Mouse (Mus musculus) neural tube, embryonic 13.5 days (tissue): Measurements from ENCODE around the gene Nod1. TPM values are rescaled to one million over a fixed set of nuclear protein-coding genes. Genes with fewer than 3 reads are reported as not detected.

Experiments
- ATAC-seq: fragments of 200-750 bp; cut with Nextera tagmentation; 2 replicates; pipeline ENCODE4 v1.8.0; 2017; ENCODE audit warnings: low read depth, mild to moderate bottlenecking, moderate TSS enrichment, moderate library complexity
- H3K27ac ChIP-seq: fragments of 300-500 bp; sonication (generic); replicated peaks from 2 replicates; pipeline ENCODE4 v1.5.1; 2015; ENCODE audit warnings: moderate library complexity, mild to moderate bottlenecking, inconsistent platforms
- H3K27me3 ChIP-seq: fragments of 300-500 bp; sonication (generic); 2 replicates; pipeline ENCODE4 v1.6.1; 2015; ENCODE audit warnings: mild to moderate bottlenecking, inconsistent platforms
- H3K36me3 ChIP-seq: fragments of 300-500 bp; sonication (generic); 2 replicates; pipeline ENCODE4 v1.6.1; 2015; ENCODE audit warnings: mild to moderate bottlenecking, inconsistent platforms
- H3K4me1 ChIP-seq: fragments of 300-500 bp; sonication (generic); replicated peaks from 2 replicates; pipeline ENCODE4 v1.6.1; 2015; ENCODE audit warnings: inconsistent platforms
- H3K4me2 ChIP-seq: fragments of 300-500 bp; sonication (generic); 2 replicates; pipeline ENCODE4 v1.6.1; 2015; ENCODE audit warnings: inconsistent platforms, mild to moderate bottlenecking, moderate library complexity
- H3K4me3 ChIP-seq: fragments of 300-500 bp; sonication (generic); 2 replicates; pipeline ENCODE4 v1.5.1; 2015; ENCODE audit warnings: mild to moderate bottlenecking, inconsistent platforms
- H3K9ac ChIP-seq: fragments of 300-500 bp; sonication (generic); 2 replicates; pipeline ENCODE4 v1.6.1; 2015; ENCODE audit warnings: moderate library complexity, mild to moderate bottlenecking, inconsistent platforms
- H3K9me3 ChIP-seq: fragments of 300-500 bp; sonication (generic); 2 replicates; pipeline ENCODE4 v1.6.1; 2016; ENCODE audit warnings: inconsistent platforms
- WGBS: fragments of 180-500 bp; shearing (Covaris S2); methylation state at CpG from one replicate; pipeline ENCODE4 v1.1.7; 2015; 5-methylcytosine and 5-hydroxymethylcytosine counted together
- polyA plus RNA-seq: library from polyadenylated mRNA; unstranded; fragments of >200 nt; fragmentation: Nextera tagmentation; extraction: Ambion mirVana; gene quantifications from 2 replicates; pipeline ENCODE4 v1.2.1, GENCODE M21; 2015

Gene Nod1
- 2.7 and 3.6 TPM in 2 replicates for polyA plus RNA-seq

- Histone ChIP-seq H3K4me1 (peaks cover 15% of the 10 kb centered on the region), H3K27ac (0 out of 2 replicates have a peak within 1 kb of the TSS, but pooled peaks have one; percentile 42), H3K4me2 (peak within 1 kb of the TSS; percentile 94), H3K4me3 (peak within 1 kb of the TSS; percentile 58), H3K36me3 (no peaks in the 10 kb centered on the region), H3K27me3 (peaks cover 40% of the 10 kb centered on the region), H3K9me3 (no peaks in the 10 kb centered on the region), H3K9ac (peak within 1 kb of the TSS; percentile 72)
- 3% methylated on average over 51 of the region's 53 CpGs for WGBS
- peak; percentile 93 for ATAC-seq
Observed at GRCm38 (mm10) chr6:54972111-54972928, at the start of gene Nod1. Gene Nod1, minus strand, starts transcription at chr6:54972612.

GRCm38 (mm10) chr6:55021806-55022205, 49.4 kb upstream of the Nod1 start:
- H3K27me3 ChIP-seq, result peaks cover 10% of the 10 kb centered on the region
- H3K36me3 ChIP-seq, result no peaks in the 10 kb centered on the region
- no peak overlapping the region for H3K9ac ChIP-seq
- H3K4me3 ChIP-seq, result no peak overlapping the region
- H3K4me2 ChIP-seq, result no peak overlapping the region
- no peaks in the 10 kb centered on the region for H3K4me1 ChIP-seq
- H3K9me3 ChIP-seq, result no peaks in the 10 kb centered on the region
- 87% methylated on average over 7 of the region's 7 CpGs for WGBS
- ATAC-seq, result no peak
- H3K27ac ChIP-seq, result no peak overlapping the region

- Histone ChIP-seq H3K4me3 (no peak overlapping the region), H3K4me2 (no peak overlapping the region), H3K36me3 (no peaks in the 10 kb centered on the region), H3K9me3 (peaks cover 8% of the 10 kb centered on the region; the same call in 1 of the 2 replicates), H3K4me1 (no peaks in the 10 kb centered on the region; the same call in 1 of the 2 replicates), H3K27ac (no peak overlapping the region), H3K9ac (no peak overlapping the region), H3K27me3 (peaks cover 10% of the 10 kb centered on the region)
- WGBS, result 77% methylated on average over 2 of the region's 2 CpGs
- ATAC-seq, result no peak
Observed at GRCm38 (mm10) chr6:55018417-55018816, 46.0 kb upstream of the Nod1 start.

- no peak overlapping the region for H3K4me3 ChIP-seq
- H3K4me2 ChIP-seq, result no peak overlapping the region
- peaks cover 8% of the 10 kb centered on the region; the same call in 1 of the 2 replicates for H3K9me3 ChIP-seq
- H3K9ac ChIP-seq, result no peak overlapping the region
- no peaks in the 10 kb centered on the region for H3K36me3 ChIP-seq
- ATAC-seq, result peak; percentile 84
- H3K27ac ChIP-seq, result no peak overlapping the region
- H3K4me1 ChIP-seq, result no peaks in the 10 kb centered on the region; the same call in 1 of the 2 replicates
- 31% methylated on average over 15 of the region's 15 CpGs for WGBS
- peaks cover 10% of the 10 kb centered on the region for H3K27me3 ChIP-seq
Observed at GRCm38 (mm10) chr6:55016710-55017583, 44.5 kb upstream of the Nod1 start.

- no peak overlapping the region for H3K27ac ChIP-seq
- no peak overlapping the region for H3K4me2 ChIP-seq
- peaks cover 8% of the 10 kb centered on the region; the same call in 1 of the 2 replicates for H3K9me3 ChIP-seq
- WGBS, result 16% methylated on average over 5 of the region's 5 CpGs
- no peaks in the 10 kb centered on the region; the same call in 1 of the 2 replicates for H3K4me1 ChIP-seq
- ATAC-seq, result peak; percentile 66; the same call in 1 of the 2 replicates
- H3K36me3 ChIP-seq, result no peaks in the 10 kb centered on the region
- peaks cover 10% of the 10 kb centered on the region for H3K27me3 ChIP-seq
- no peak overlapping the region for H3K4me3 ChIP-seq
- no peak overlapping the region for H3K9ac ChIP-seq
Observed at GRCm38 (mm10) chr6:55016236-55016635, 43.8 kb upstream of the Nod1 start.

- Histone ChIP-seq H3K9ac (no peak overlapping the region), H3K4me3 (no peak overlapping the region), H3K36me3 (no peaks in the 10 kb centered on the region), H3K4me1 (peaks cover 19% of the 10 kb centered on the region), H3K4me2 (no peak overlapping the region), H3K9me3 (peaks cover 8% of the 10 kb centered on the region; the same call in 1 of the 2 replicates), H3K27me3 (peaks cover 10% of the 10 kb centered on the region), H3K27ac (no peak overlapping the region)
- no peak for ATAC-seq
- WGBS, result 94% methylated on average over 3 of the region's 3 CpGs
Observed at GRCm38 (mm10) chr6:55014184-55014583, 41.8 kb upstream of the Nod1 start.

GRCm38 (mm10) chr6:55012516-55012915, 40.1 kb upstream of the Nod1 start:
- ATAC-seq, result no peak
- Histone ChIP-seq H3K4me1 (peaks cover 19% of the 10 kb centered on the region), H3K27me3 (peaks cover 2% of the 10 kb centered on the region), H3K36me3 (no peaks in the 10 kb centered on the region), H3K9me3 (peaks cover 8% of the 10 kb centered on the region; the same call in 1 of the 2 replicates), H3K9ac (no peak overlapping the region), H3K27ac (no peak overlapping the region), H3K4me3 (no peak overlapping the region), H3K4me2 (no peak overlapping the region)
- 91% methylated on average over 7 of the region's 7 CpGs for WGBS

- Histone ChIP-seq H3K27ac (peak overlapping the region; percentile 89), H3K9ac (no peak overlapping the region), H3K4me2 (peak overlapping the region; percentile 51), H3K36me3 (no peaks in the 10 kb centered on the region), H3K4me1 (peaks cover 19% of the 10 kb centered on the region), H3K4me3 (no peak overlapping the region), H3K27me3 (no peaks in the 10 kb centered on the region), H3K9me3 (peaks cover 8% of the 10 kb centered on the region; the same call in 1 of the 2 replicates)
- WGBS, result 61% methylated on average over 4 of the region's 4 CpGs
- no peak; the same call in 1 of the 2 replicates for ATAC-seq
Observed at GRCm38 (mm10) chr6:55010330-55011091, 38.1 kb upstream of the Nod1 start.

- H3K4me3 ChIP-seq, result peak overlapping the region; percentile 27
- H3K36me3 ChIP-seq, result no peaks in the 10 kb centered on the region
- ATAC-seq, result peak; percentile 87
- WGBS, result 11% methylated on average over 16 of the region's 16 CpGs
- peaks cover 8% of the 10 kb centered on the region; the same call in 1 of the 2 replicates for H3K9me3 ChIP-seq
- H3K4me2 ChIP-seq, result peak overlapping the region; percentile 51
- peaks cover 19% of the 10 kb centered on the region for H3K4me1 ChIP-seq
- H3K9ac ChIP-seq, result peak overlapping the region; percentile 49
- no peaks in the 10 kb centered on the region for H3K27me3 ChIP-seq
- peak overlapping the region; percentile 89 for H3K27ac ChIP-seq
Observed at GRCm38 (mm10) chr6:55009391-55010230, 37.2 kb upstream of the Nod1 start.

GRCm38 (mm10) chr6:55008401-55008800, 36.0 kb upstream of the Nod1 start:
- Histone ChIP-seq H3K9ac (no peak overlapping the region), H3K36me3 (no peaks in the 10 kb centered on the region), H3K4me1 (peaks cover 19% of the 10 kb centered on the region), H3K27me3 (no peaks in the 10 kb centered on the region), H3K4me2 (no peak overlapping the region), H3K9me3 (no peaks in the 10 kb centered on the region), H3K27ac (no peak overlapping the region), H3K4me3 (no peak overlapping the region)
- 90% methylated on average over 8 of the region's 8 CpGs for WGBS
- ATAC-seq, result no peak

- no peak overlapping the region for H3K4me2 ChIP-seq
- H3K4me3 ChIP-seq, result no peak overlapping the region
- no peaks in the 10 kb centered on the region for H3K36me3 ChIP-seq
- no peak for ATAC-seq
- 76% methylated on average over 4 of the region's 4 CpGs for WGBS
- no peaks in the 10 kb centered on the region for H3K27me3 ChIP-seq
- no peaks in the 10 kb centered on the region for H3K4me1 ChIP-seq
- H3K27ac ChIP-seq, result no peak overlapping the region
- H3K9ac ChIP-seq, result no peak overlapping the region
- H3K9me3 ChIP-seq, result no peaks in the 10 kb centered on the region
Observed at GRCm38 (mm10) chr6:55003559-55003958, 31.1 kb upstream of the Nod1 start.
